Mouse (Mus musculus): Measurements from ENCODE around the gene Ism1. TPM values are rescaled to one million over a fixed set of nuclear protein-coding genes. Genes with fewer than 3 reads are reported as not detected.

The Ism1 gene
- total RNA-seq, 2 experiments from 2014 or later, result 28.8 to 32.8 TPM

- no peak for DNase-seq
Measured at GRCm38 (mm10) chr2:139712046-139712445, 34.1 kb downstream of the Ism1 start.

GRCm38 (mm10) chr2:139714206-139714605 lies 36.2 kb downstream of the Ism1 start:
- no peak for DNase-seq

DNA sequence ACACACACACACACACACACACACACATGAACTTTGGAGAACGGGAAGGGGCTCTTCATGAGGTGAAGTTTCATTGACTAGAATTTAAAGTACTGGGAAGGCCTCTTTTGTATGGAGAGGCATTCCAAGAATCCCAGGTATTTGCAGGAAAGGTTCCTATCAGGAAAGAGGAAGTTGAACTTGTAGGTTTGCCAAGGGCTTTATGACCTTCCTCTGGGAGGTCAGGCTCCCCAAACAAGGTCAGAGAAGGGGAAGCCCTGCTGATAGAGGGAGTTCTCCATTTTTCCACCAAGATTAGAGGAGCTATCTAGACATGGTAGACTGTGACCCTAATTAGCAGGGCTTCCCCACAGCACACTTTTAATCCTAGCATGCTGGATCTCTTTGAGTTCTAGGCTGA lies 39.8 kb downstream of the Ism1 start:
- no peak for DNase-seq

DNA sequence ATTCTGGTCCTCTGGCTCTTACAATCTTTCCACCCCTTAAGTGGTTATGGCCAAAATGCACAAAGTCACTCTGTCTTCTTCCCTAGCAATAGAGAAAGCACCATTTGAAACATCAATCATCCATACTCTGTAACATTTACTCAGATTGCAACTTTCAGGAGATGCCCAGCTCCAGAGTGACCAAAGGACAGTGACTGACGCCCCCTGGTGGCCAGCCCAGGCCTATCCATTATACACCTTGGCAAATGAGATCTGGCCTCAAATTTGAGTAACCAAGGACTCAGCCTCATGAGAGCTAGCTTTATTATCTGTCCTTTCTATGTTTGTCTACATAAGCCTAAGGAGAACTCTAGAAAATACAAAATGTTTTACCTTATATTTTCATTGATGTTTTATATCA lies 44.7 kb downstream of the Ism1 start:
- peak; percentile 82 to 91 for DNase-seq

- DNase-seq, result peak; percentile 80 to 82
Measured at GRCm38 (mm10) chr2:139723304-139723703, 45.3 kb downstream of the Ism1 start.

DNA sequence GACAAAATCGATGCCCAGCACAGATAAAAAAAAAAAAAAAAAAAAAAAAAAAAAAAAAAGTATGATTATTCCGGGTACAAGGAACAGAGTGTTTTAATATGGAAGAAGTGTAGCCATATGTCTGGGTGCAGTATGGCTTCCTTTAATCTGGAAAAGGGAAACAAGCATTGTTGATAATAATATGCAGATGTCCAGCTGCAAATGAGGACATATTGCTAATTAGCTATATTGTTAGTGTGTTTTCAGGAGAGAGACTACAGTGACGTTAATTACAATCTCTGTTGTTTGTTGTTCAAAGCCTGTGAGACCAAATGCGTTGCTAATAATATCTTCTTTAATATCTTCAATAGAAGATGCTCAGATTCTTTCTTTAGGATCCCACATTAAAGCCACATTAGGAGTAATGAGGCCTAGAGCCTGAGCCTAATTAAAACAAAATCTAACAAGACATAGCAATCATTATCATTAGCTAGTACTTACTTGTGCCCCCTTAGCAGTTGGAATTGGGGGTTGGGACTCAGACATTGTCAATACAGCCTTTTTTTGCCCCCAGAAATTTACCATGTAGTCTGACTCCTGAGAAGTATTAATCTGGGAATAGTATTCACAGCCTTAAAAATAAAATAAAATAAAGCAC lies 46.3 kb downstream of the Ism1 start:
- no peak for DNase-seq

DNA sequence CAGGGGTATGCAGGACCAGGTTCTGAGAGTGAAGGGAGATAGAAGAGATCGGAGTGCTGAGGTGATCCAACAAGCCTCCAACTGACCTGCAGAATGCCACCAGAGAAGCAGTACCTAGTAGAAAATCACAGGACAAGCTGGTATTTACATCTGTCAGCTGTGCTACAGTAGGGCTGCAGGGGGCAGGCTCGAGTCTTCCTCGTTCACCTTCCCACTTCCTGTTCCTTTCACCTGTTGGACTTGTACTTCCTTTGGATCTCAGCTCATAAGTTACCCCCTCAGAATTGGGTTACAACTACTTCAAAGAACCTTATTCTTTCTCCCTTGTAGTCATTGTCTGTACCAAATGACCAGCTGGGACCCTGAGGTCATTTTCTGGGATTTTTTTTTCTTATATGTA lies 47.4 kb downstream of the Ism1 start:
- no peak for DNase-seq

DNA sequence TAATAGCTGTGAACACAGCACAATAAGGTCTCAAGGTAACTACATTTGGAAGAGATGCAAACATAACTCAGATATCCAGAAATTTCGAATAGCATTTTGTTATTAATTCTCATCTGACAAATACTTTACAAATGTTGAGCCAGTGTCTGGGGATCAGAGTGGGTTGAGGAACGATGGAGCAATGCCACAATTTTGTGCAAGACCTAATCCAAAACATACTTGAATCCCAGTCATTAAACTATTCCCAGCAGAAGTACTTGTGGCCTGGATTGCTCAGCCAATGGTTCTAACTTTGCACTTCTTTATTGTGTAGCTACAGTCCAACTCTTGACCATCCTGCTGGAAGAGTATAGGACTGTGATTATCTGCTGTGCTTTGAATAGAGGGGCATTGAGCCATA lies 50.1 kb downstream of the Ism1 start:
- DNase-seq, result no peak

- DNase-seq, result no peak
Measured at GRCm38 (mm10) chr2:139729377-139729776, 51.4 kb downstream of the Ism1 start.

DNA sequence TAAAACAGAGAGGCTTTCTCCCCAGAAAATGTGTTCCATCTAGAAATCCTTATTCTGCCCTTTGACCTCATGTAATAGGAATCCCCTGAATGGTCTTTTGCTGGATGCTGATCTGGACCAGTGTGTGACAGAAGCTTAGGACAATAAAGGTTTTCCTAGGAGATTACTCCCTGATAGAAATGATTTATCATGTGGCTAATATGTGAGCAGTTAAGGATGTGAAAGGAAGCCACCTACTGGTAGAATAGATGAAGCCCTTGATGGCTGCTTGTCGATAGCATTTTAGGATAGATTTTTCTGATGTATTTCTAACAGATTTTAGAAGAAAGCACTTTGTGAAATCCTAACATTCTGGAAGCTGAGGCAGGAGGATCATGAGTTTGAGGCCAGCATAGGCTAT lies 64.4 kb downstream of the Ism1 start:
- no peak for DNase-seq

GRCm38 (mm10) chr2:139757021-139757420 lies 79.0 kb downstream of the Ism1 start:
- DNase-seq, result no peak

GRCm38 (mm10) chr2:139757456-139757855 lies 79.5 kb downstream of the Ism1 start:
- no peak for DNase-seq

GRCm38 (mm10) chr2:139764355-139764754 lies 86.4 kb downstream of the Ism1 start:
- DNase-seq, result no peak

GRCm38 (mm10) chr2:139774949-139775570 lies 97.1 kb downstream of the Ism1 start:
- no peak for DNase-seq

- DNase-seq, result no peak
Measured at GRCm38 (mm10) chr2:139776644-139777043, 98.7 kb downstream of the Ism1 start.

DNA sequence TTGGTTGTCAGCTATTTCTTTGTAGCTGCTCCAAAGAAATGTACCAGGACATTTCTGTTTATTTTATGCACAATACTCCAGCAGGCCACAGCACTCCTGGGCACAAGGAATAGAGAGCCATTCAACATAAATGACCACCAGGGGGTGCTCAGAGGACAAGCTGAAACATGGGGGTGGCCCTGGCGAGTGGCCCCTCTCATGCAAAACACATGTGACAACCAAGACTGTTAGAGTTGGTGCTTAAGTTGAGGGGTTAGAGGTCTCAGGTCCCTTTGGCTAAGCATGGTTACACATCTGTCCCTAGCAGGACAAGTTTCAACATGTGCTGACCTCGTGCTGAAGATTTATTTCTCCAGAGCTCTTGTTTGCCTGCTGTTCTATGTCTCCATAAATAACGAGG lies 100.3 kb downstream of the Ism1 start:
- peak; percentile 42 to 44 for DNase-seq

DNA sequence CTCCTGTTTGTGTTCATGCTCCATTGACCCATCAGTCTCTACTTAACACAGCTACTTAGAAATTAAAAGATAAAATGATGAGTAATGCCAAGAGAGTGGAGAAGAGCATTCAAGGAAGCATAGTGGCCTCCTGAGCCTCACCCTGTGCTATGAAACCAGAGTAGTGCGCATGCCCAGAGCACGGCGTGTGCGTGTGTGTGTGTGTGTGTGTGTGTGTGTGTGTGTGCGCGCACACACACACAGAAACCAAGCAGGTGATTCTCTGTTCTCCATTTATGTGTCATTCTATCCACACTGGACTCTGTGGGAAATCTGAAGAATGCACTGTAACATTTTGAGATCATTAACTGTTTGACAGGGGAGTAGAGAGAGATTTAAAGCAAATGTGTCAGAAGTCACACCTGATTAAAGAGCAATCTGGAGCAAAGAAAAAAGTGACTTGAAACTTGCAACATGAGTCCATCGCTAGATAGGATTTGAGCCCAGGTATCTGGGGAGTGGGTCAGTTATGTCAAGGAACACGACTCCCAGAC lies 105.4 kb downstream of the Ism1 start:
- no peak for DNase-seq

DNA sequence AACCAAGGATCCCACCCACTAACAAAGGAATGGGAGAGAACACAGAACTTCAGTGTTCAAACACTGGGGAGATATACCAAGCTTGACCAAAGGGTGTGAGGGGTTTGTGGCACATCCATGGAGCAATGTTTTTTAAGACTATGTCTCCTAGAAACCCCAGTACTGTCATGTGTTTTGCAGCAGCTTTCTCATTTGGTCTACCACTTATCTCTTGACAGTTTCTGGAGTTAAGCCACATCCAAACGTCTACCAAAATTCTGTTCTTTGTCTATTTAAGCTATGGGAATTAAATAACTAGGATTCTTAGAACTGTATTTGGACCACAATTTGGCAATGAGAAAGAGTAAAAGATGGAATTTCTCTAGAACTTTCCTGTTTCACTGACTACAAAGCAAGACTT lies 106.5 kb downstream of the Ism1 start:
- no peak for DNase-seq

DNA sequence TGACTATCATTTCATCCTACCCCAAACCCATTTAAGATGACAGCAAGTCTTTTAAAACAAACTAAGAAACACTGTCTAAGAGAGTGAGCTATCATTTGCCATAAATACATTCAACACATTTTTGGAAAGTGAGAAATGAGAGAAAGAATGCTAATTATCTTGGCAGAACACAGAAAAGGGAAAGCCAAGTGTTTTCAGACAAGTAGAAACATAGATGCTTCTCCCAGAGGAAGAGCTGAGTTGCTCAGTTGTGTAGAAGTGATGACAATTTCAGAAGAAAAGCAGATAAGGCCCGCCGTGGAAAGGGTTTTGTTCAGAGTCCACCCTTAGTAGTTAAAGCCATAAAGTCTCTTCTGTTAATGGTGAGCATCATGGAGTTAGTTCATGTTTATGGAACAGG lies 107.0 kb downstream of the Ism1 start:
- DNase-seq, result no peak

DNA sequence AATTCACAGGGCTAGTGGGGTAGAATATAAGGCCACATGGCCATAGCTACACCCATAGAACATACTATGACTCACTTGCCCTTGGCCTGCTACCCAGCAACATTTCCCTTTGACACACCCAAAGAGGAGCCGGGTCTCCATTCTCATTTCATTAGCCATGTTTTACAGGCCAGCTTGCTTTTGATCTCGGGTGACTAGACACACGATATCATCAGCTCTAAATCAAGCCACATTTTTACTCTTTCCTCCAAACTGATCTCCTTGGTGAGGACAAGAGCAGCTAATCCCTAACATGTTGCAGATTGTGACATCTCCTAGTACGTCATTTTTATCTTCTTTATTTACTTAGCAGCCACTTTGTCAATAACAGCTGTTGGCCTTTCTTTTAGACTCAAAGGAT lies 110.7 kb downstream of the Ism1 start:
- peak; percentile 23 to 27 for DNase-seq

GRCm38 (mm10) chr2:139792345-139793120 lies 114.6 kb downstream of the Ism1 start:
- DNase-seq, result no peak

GRCm38 (mm10) chr2:139804041-139804440 lies 126.1 kb downstream of the Ism1 start:
- DNase-seq, result no peak

- no peak for DNase-seq
Measured at GRCm38 (mm10) chr2:139807887-139808286, 129.9 kb downstream of the Ism1 start.
